Comparison of ENCODE assay signal across 22 mouse cellular contexts in genomic region chr15:100986479-100986878, GRCm38 (mm10).
DNase-seq lines count a peak whose midpoint lies in the region; ATAC-seq and TF ChIP-seq lines count a peak whose summit lies in the region.
"Had no signal": no experiment of that assay in that cellular context is flagged by ENCODE, and none has a peak within 500 bp of the region (broad histone marks: within the 10 kb centered on the region; RNA-seq: fewer than 3 reads in every experiment).

No protein-coding gene starts in this region.

- 78% methylated on average over 10 of the region's 10 CpGs for WGBS in hindbrain, embryonic 12.5 days
- WGBS in hindbrain, embryonic 11.5 days, result 84% methylated on average over 10 of the region's 10 CpGs
- WGBS in neural tube, embryonic 13.5 days, result 71% methylated on average over 10 of the region's 10 CpGs

- H3K9me3 ChIP-seq in hindbrain, embryonic 12.5 days (replicated peaks), result no peaks in the 10 kb centered on the region
- H3K9me3 ChIP-seq in hindbrain, embryonic 11.5 days (ENCODE audit: control insufficient read depth, low read length), result no peaks in the 10 kb centered on the region
- no peaks in the 10 kb centered on the region for H3K9me3 ChIP-seq in neural tube, embryonic 13.5 days

- intact Hi-C loops in gastrocnemius, adult 2 months (cut with DNase I), result no loop called here

- ATAC-seq in hindbrain, embryonic 12.5 days (ENCODE audit: low FRiP score), result no peak
- no peak for ATAC-seq in hindbrain, embryonic 11.5 days (ENCODE audit: low FRiP score)
- ATAC-seq in neural tube, embryonic 13.5 days (ENCODE audit: low read depth), result no peak
- ATAC-seq in granulocyte monocyte progenitor cell, adult 5-6 weeks (replicated peaks; ENCODE audit: poor library complexity, severe bottlenecking), result peak; percentile 83
- ATAC-seq: activated CD4-positive, CD25-positive, alpha-beta regulatory T cell, adult 4 months; forebrain, postnatal 0 days; hindbrain, postnatal 0 days; inflammation-experienced regulatory T-cells, adult 6 months; intestine, embryonic 16.5 days had no signal

- 0 out of 2 replicates have a peak overlapping the region, but pooled peaks have one; percentile 1 for H3K27ac ChIP-seq in hindbrain, embryonic 12.5 days
- no peak overlapping the region for H3K27ac ChIP-seq in hindbrain, embryonic 11.5 days (ENCODE audit: low read depth, low read length)
- 0 out of 2 replicates have a peak overlapping the region, but pooled peaks have one; percentile 38 for H3K27ac ChIP-seq in neural tube, embryonic 13.5 days (replicated peaks)
- no peak overlapping the region for H3K27ac ChIP-seq in gastrocnemius, adult 2 months
- H3K27ac ChIP-seq: hindbrain, embryonic 14.5 days; hindbrain, postnatal 0 days had no signal

- H3K36me3 ChIP-seq in hindbrain, embryonic 12.5 days, result no peaks in the 10 kb centered on the region
- H3K36me3 ChIP-seq in hindbrain, embryonic 11.5 days (ENCODE audit: control insufficient read depth, insufficient read depth, low read length), result no peaks in the 10 kb centered on the region
- 0 out of 2 replicates have a peak, but pooled peaks cover 8% of the 10 kb centered on the region for H3K36me3 ChIP-seq in neural tube, embryonic 13.5 days

- no peaks in the 10 kb centered on the region for H3K27me3 ChIP-seq in hindbrain, embryonic 12.5 days
- no peaks in the 10 kb centered on the region for H3K27me3 ChIP-seq in hindbrain, embryonic 11.5 days (ENCODE audit: control insufficient read depth, insufficient read depth, low read length)
- H3K27me3 ChIP-seq in neural tube, embryonic 13.5 days, result no peaks in the 10 kb centered on the region

- peaks cover 24% of the 10 kb centered on the region for H3K4me1 ChIP-seq in hindbrain, embryonic 12.5 days
- H3K4me1 ChIP-seq in hindbrain, embryonic 11.5 days (replicated peaks; ENCODE audit: control insufficient read depth, insufficient read depth, low read length), result no peaks in the 10 kb centered on the region
- peaks cover 34% of the 10 kb centered on the region for H3K4me1 ChIP-seq in neural tube, embryonic 13.5 days (replicated peaks)

- H3K4me3 ChIP-seq in hindbrain, embryonic 12.5 days, result no peak overlapping the region
- H3K4me3 ChIP-seq in hindbrain, embryonic 11.5 days (ENCODE audit: low read depth, low read length), result no peak overlapping the region
- no peak overlapping the region for H3K4me3 ChIP-seq in neural tube, embryonic 13.5 days
- H3K4me3 ChIP-seq in gastrocnemius, adult 2 months, result no peak overlapping the region

- no peak overlapping the region for H3K9ac ChIP-seq in hindbrain, embryonic 12.5 days
- H3K9ac ChIP-seq in hindbrain, embryonic 11.5 days (ENCODE audit: low read depth, low read length), result no peak overlapping the region
- no peak overlapping the region for H3K9ac ChIP-seq in neural tube, embryonic 13.5 days
- H3K9ac ChIP-seq: forebrain, postnatal 0 days; hindbrain, embryonic 14.5 days had no signal

- H3K4me2 ChIP-seq in hindbrain, embryonic 12.5 days (replicated peaks), result no peak overlapping the region
- H3K4me2 ChIP-seq in hindbrain, embryonic 11.5 days (replicated peaks; ENCODE audit: low read depth, low read length), result no peak overlapping the region
- no peak overlapping the region for H3K4me2 ChIP-seq in neural tube, embryonic 13.5 days
- H3K4me2 ChIP-seq: heart, embryonic 11.5 days; hindbrain, embryonic 14.5 days had no signal

- no peak for DNase-seq in hindbrain, embryonic 11.5 days (ENCODE audit: low spot score)
- DNase-seq in neural tube, embryonic 10.5 days (ENCODE audit: extremely low spot score, low spot score), result no peak
- no peak for DNase-seq in gastrocnemius, adult 2 months
- DNase-seq: adrenal gland, adult 8-10 months; adrenal gland, postnatal 25 days; cerebellum, adult 11-12 months; cerebellum, adult 8-10 months; cerebellum, postnatal 10 days; cerebellum, postnatal 36 days; embryo, embryonic 11 days; forebrain, postnatal 0 days; gastrocnemius, postnatal 25 days; kidney, adult 18-20 months had no signal

- no peak for TF ChIP-seq CTCF in gastrocnemius, adult 2 months (IDR thresholded peaks at IDR 0.05)

Comparison
In these comparisons a context has a peak if more than half of its experiments do, and no peak if none do; other contexts are left out.
1. H3K27ac ChIP-seq: peak in hindbrain, embryonic 12.5 days (single experiment) and neural tube, embryonic 13.5 days (single experiment); none in hindbrain, embryonic 11.5 days (single experiment) and gastrocnemius, adult 2 months (single experiment).